29 mouse cellular contexts compared by ENCODE assay signal in the genomic region with DNA sequence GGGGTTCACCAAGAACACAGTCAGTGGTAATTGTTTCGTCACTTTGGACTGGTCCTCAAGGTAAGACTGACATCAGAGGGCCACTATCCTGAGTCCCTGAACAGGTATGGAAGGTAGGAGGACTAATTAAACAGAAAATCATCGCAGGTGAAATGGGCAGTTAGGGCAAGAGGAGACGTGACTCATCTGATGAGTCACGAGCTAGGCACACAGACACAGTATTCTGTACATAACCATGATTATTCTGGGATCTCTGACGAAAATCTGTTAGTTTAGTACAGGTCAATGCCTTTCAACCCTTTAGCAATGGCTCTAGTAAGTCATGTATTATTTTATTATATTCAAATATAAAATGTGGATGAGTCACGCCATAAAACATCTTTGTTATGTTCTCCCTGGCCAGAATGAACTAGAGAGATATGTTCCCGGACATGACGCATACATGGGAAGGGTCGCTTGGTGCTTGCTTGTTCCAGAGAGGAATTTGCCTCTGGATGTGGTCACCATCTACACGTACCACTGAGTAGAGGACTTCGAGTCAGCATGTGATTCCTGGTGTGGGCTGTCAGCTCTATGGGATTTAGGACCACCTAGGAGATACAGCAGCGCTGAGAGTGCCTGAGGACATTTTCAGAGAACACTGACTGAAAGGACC. TPM values are rescaled to one million over a fixed set of nuclear protein-coding genes. Genes with fewer than 3 reads are reported as not detected.
DNase-seq lines count a peak whose midpoint lies in the region; TF ChIP-seq lines count a peak whose summit lies in the region.
"Had no signal": no experiment of that assay in that cellular context is flagged by ENCODE, and none has a peak within 500 bp of the region (broad histone marks: within the 10 kb centered on the region; RNA-seq: fewer than 3 reads in every experiment).

No protein-coding gene starts in this region.

- H3K27ac ChIP-seq in heart, embryonic 10.5 days, result no peak overlapping the region
- peak overlapping the region; percentile 97 for H3K27ac ChIP-seq in embryonic fibroblast, embryonic 13.5 days (ENCODE audit: insufficient read depth, low read length)
- H3K27ac ChIP-seq: embryonic facial prominence, embryonic 12.5 days; forebrain, embryonic 13.5 days; gastrocnemius, adult 2 months; limb, embryonic 13.5 days; liver, embryonic 12.5 days; neural tube, embryonic 12.5 days had no signal

- intact Hi-C loops in heart, postnatal 10 days (cut with DNase I), result no loop called here

- peak; percentile 16 for DNase-seq in heart, embryonic 10.5 days (ENCODE audit: low spot score)
- DNase-seq in heart, postnatal 10 days, result no peak
- peak; percentile 40 for DNase-seq in urinary bladder, postnatal 14 days (ENCODE audit: low spot score)
- DNase-seq in urinary bladder, postnatal 10 days (ENCODE audit: low spot score), result no peak
- no peak for DNase-seq in frontal cortex, postnatal 36 days (ENCODE audit: low spot score in 2 of 2)
- no peak for DNase-seq in ovary, postnatal 14 days (ENCODE audit: low spot score)
- no peak for DNase-seq in c-Kit-positive CD71-positive TER-119-positive erythroid progenitor cells, embryonic 14.5 days (ENCODE audit: low spot score)
- DNase-seq: adrenal gland, adult 2 months; cerebellum, adult 18-20 months; cerebellum, postnatal 14 days; gastrocnemius, adult 2 months; kidney, adult 9 months; kidney, postnatal 36 days; lung, adult 18-20 months; lung, postnatal 14 days; midbrain, embryonic 14.5 days; retina, postnatal 1 day; right cerebral cortex, postnatal 25 days; thymus, adult 18-20 months; thymus, postnatal 4 days had no signal

- H3K4me1 ChIP-seq in heart, embryonic 10.5 days, result peaks cover 8% of the 10 kb centered on the region; the same call in 1 of the 2 replicates
- peaks cover 12% of the 10 kb centered on the region for H3K4me1 ChIP-seq in embryonic fibroblast, embryonic 13.5 days (ENCODE audit: control insufficient read depth, insufficient read depth, low read length)
- H3K4me1 ChIP-seq: embryonic facial prominence, embryonic 12.5 days; forebrain, embryonic 13.5 days; limb, embryonic 13.5 days; neural tube, embryonic 12.5 days had no signal

- no peaks in the 10 kb centered on the region for H3K36me3 ChIP-seq in heart, embryonic 10.5 days
- H3K36me3 ChIP-seq: embryonic facial prominence, embryonic 12.5 days; limb, embryonic 13.5 days; liver, embryonic 12.5 days; neural tube, embryonic 12.5 days had no signal

- H3K27me3 ChIP-seq in heart, embryonic 10.5 days (ENCODE audit: insufficient read depth, poor library complexity, severe bottlenecking), result no peaks in the 10 kb centered on the region
- H3K27me3 ChIP-seq: embryonic facial prominence, embryonic 12.5 days; forebrain, embryonic 13.5 days; limb, embryonic 13.5 days; neural tube, embryonic 12.5 days had no signal

- TF ChIP-seq POLR2A in embryonic fibroblast, embryonic 13.5 days (IDR thresholded peaks at IDR 0.05; ENCODE audit: low read depth, low read length), result no peak

- H3K4me3 ChIP-seq in heart, embryonic 10.5 days, result no peak overlapping the region
- no peak overlapping the region for H3K4me3 ChIP-seq in embryonic fibroblast, embryonic 13.5 days (ENCODE audit: insufficient read depth, low read length)
- H3K4me3 ChIP-seq: embryonic facial prominence, embryonic 12.5 days; erythroblast, embryonic 14.5 days; forebrain, embryonic 13.5 days; gastrocnemius, adult 2 months; limb, embryonic 13.5 days; liver, embryonic 12.5 days; megakaryocyte, embryonic 14.5 days; neural tube, embryonic 12.5 days had no signal

- no peaks in the 10 kb centered on the region for H3K9me3 ChIP-seq in heart, embryonic 10.5 days
- H3K9me3 ChIP-seq: embryonic facial prominence, embryonic 12.5 days; forebrain, embryonic 13.5 days; limb, embryonic 13.5 days; liver, embryonic 12.5 days; megakaryocyte, embryonic 14.5 days; neural tube, embryonic 12.5 days had no signal

- TF ChIP-seq CTCF in embryonic fibroblast, embryonic 13.5 days (IDR thresholded peaks at IDR 0.05; ENCODE audit: borderline replicate concordance, insufficient read depth, low read length), result no peak

- WGBS in heart, embryonic 10.5 days, result 88% methylated on average over 12 of the region's 12 CpGs

RNA-seq across cellular contexts. Expression of a gene that starts 50.6 kb away (rescaled TPM):
- polyA plus RNA-seq in heart, embryonic 10.5 days (2016; fragmentation: Nextera tagmentation; extraction: Ambion mirVana), result 8.5 and 15.2 TPM in 2 replicates
- 1 to 10 TPM; 2.1 to 3.1 TPM for total RNA-seq in heart, postnatal 10 days (2021)
- polyA plus RNA-seq in embryonic fibroblast, embryonic 13.5 days (2011; ENCODE audit: insufficient read length, low read depth, missing spikeins), result 43.8 and 104 TPM in 2 replicates
- total RNA-seq: gastrocnemius, adult 2 months; left cerebral cortex, postnatal 25 days had no signal

RNA-seq across cellular contexts. Expression of a gene that starts 52.3 kb away (rescaled TPM):
- 64.2 and 67.1 TPM in 2 replicates for polyA plus RNA-seq in heart, embryonic 10.5 days (2016; fragmentation: Nextera tagmentation; extraction: Ambion mirVana)
- 10 to 100 TPM; 61.8 to 62.4 TPM for total RNA-seq in heart, postnatal 10 days (2021)
- polyA plus RNA-seq in embryonic fibroblast, embryonic 13.5 days (2011; ENCODE audit: insufficient read length, low read depth, missing spikeins), result 31.3 and 31.8 TPM in 2 replicates

Comparison
In these comparisons a context has a peak if more than half of its experiments do, and no peak if none do; other contexts are left out.
1. DNase-seq: peak in heart, embryonic 10.5 days (single experiment) and urinary bladder, postnatal 14 days (single experiment); none in heart, postnatal 10 days (0 of 2), urinary bladder, postnatal 10 days (single experiment), frontal cortex, postnatal 36 days (0 of 2), ovary, postnatal 14 days (single experiment) and c-Kit-positive CD71-positive TER-119-positive erythroid progenitor cells, embryonic 14.5 days (single experiment).